Mouse (Mus musculus): ENCODE results near the gene Hoxa5.

DNA sequence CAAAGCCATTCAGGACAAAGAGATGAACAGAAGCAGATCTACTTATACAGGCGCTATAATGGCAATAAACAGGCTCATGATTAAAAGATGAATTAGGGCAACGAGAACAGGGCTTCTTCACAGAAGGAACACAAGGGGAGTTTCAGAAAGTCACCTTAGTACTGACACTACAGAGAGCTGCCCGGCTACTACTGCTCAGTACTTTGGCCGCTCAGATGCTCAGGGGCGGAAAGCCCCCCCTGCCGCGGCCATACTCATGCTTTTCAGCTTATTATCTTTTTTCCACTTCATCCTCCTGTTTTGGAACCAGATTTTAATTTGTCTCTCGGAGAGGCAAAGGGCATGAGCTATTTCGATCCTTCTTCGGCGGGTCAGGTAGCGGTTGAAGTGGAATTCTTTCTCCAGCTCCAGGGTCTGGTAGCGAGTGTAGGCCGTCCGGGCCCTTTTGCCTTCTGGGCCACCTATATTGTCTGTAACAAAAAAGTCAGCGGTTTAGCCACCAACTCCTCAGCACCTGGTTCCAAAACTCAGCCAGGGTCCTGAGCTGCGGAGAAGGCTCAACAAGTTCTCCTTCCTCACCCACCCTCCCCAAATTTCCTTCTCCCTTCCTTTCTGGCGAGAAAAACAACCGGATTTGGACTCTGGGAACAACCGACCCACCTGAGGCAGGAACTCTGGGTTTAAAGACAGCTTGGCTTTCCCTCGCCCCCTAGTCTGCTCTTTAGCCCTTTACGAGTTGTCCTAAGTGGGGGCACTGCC is 1.8 kb downstream of the Hoxa5 start:
- TF ChIP-seq POLR2A (IDR thresholded peaks at IDR 0.05; ENCODE audit: control insufficient read depth, low read depth, low read length) (no peak), CTCF (IDR thresholded peaks at IDR 0.05; ENCODE audit: control insufficient read depth, insufficient read depth, insufficient replicate concordance, low read depth, low read length) (no peak)

All from testis, adult 2 months (tissue).